Mouse (Mus musculus) heart, embryonic 10.5 days (tissue): Measurements from ENCODE around the gene Scgb1b7. TPM values are rescaled to one million over a fixed set of nuclear protein-coding genes. Genes with fewer than 3 reads are reported as not detected.
"Not testable (repeated sequence)": the region's sequence is repeated elsewhere in the genome, so short reads cannot be mapped to it uniquely, and the experiment has no call there.

ENCODE experiments used
- DNase-seq: peaks from one replicate; pipeline ENCODE4 v3.0.0-alpha.2; 2017; ENCODE audit warnings: low spot score
- H3K27ac ChIP-seq: fragments of 300-500 bp; sonication (generic); 2 replicates; pipeline ENCODE4 v1.5.1; 2016; ENCODE audit warnings: mild to moderate bottlenecking
- H3K27me3 ChIP-seq: fragments of 300-500 bp; sonication (generic); 2 replicates; pipeline ENCODE4 v1.6.1; 2016; ENCODE audit warnings: mild to moderate bottlenecking; ENCODE audit not compliant: poor library complexity, insufficient read depth, severe bottlenecking
- H3K36me3 ChIP-seq: fragments of 300-500 bp; sonication (generic); 2 replicates; pipeline ENCODE4 v1.6.1; 2016; ENCODE audit warnings: mild to moderate bottlenecking, moderate library complexity
- H3K4me1 ChIP-seq: fragments of 300-500 bp; sonication (generic); 2 replicates; pipeline ENCODE4 v1.6.1; 2016; ENCODE audit warnings: mild to moderate bottlenecking
- H3K4me3 ChIP-seq: fragments of 300-500 bp; sonication (generic); 2 replicates; pipeline ENCODE4 v1.5.1; 2016; ENCODE audit warnings: mild to moderate bottlenecking, moderate library complexity
- H3K9me3 ChIP-seq: fragments of 300-500 bp; sonication (generic); 2 replicates; pipeline ENCODE4 v1.6.1; 2016; ENCODE audit warnings: mild to moderate bottlenecking, moderate library complexity
- WGBS: fragments of 180-500 bp; shearing (Covaris S2); methylation state at CpG from one replicate; pipeline ENCODE4 v1.1.7; 2016; 5-methylcytosine and 5-hydroxymethylcytosine counted together
- polyA plus RNA-seq: library from polyadenylated mRNA; unstranded; fragments of >200 nt; fragmentation: Nextera tagmentation; extraction: Ambion mirVana; gene quantifications from 2 replicates; pipeline ENCODE4 v1.2.1, GENCODE M21; 2016

Scgb1b7 gene
- not detected in 2 replicates for polyA plus RNA-seq

DNA sequence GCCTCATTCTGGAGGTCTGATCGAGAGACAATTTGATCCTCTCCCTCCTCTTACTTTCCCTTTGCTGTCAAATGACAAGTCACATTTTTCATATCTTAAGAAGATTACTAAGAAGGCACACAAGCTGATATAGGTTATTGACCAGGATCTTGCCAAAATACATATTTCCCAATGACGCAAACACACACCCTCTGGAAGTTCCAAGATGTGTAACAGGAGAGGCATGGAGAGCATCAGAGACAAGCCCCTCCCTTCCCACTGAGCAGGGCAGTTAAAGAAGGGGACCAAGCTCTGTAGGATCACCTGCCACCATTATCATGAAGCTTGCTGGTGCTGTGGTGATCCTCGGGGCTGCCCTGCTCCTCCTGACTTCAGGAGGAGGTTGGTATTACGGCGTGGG, at the start of gene Scgb1b7:
Gene Scgb1b7 (plus strand): TSS at position 301 of the 400 bp plus-strand sequence.
- H3K4me3 ChIP-seq, H3K27ac ChIP-seq, DNase-seq, H3K36me3 ChIP-seq, H3K27me3 ChIP-seq, H3K9me3 ChIP-seq, H3K4me1 ChIP-seq: not testable (repeated sequence)
- WGBS: 83% methylated on average over 5 of the region's 5 CpGs

DNA sequence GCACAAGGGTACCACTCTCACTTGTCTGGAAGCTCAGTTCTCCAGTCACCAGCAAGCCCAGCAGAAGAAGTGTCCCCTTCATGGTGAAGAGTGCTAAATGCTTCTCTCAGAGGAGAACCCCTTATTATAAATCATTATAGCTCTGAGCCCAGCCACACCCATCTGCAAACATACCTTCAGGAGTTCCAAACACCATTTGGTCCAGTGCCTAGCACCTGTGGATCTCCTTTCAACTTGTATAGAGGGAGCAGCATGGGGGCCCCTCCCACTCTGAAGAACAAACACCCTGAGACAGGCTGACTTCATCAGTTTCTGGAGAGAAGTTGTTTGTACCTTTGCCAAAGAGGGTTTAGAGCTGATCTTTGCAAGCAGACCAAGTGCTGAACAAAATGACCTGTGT, 6.8 kb upstream of the Scgb1b7 start, which contains the start of gene Scgb2b7:
Gene Scgb2b7 (minus strand): TSS at position 101 of the 400 bp plus-strand sequence.
- H3K27ac ChIP-seq, H3K4me3 ChIP-seq, H3K27me3 ChIP-seq, H3K9me3 ChIP-seq, H3K4me1 ChIP-seq, DNase-seq, H3K36me3 ChIP-seq: not testable (repeated sequence)

Other genes with a start within 250 kb of the Scgb1b7 start
- not detected in 2 replicates for gene Scgb2b7, start 6.9 kb upstream of the Scgb1b7 start, polyA plus RNA-seq